Mouse (Mus musculus) hindbrain, embryonic 13.5 days (tissue): ENCODE data around the gene Krtap9-5. TPM values are rescaled to one million over a fixed set of nuclear protein-coding genes. Genes with fewer than 3 reads are reported as not detected.

Source experiments
- ATAC-seq: fragments of 200-750 bp; cut with Nextera tagmentation; 2 replicates; pipeline ENCODE4 v1.8.0; 2017; ENCODE audit warnings: moderate TSS enrichment; ENCODE audit not compliant: low FRiP score
- H3K27ac ChIP-seq: fragments of 300-500 bp; sonication (generic); 2 replicates; pipeline ENCODE4 v1.5.1; 2015; ENCODE audit warnings: inconsistent platforms, mild to moderate bottlenecking, moderate library complexity
- H3K27me3 ChIP-seq: fragments of 300-500 bp; sonication (generic); 2 replicates; pipeline ENCODE4 v1.6.1; 2015; ENCODE audit warnings: mild to moderate bottlenecking, inconsistent platforms
- H3K36me3 ChIP-seq: fragments of 300-500 bp; sonication (generic); 2 replicates; pipeline ENCODE4 v1.6.1; 2015; ENCODE audit warnings: mild to moderate bottlenecking, inconsistent platforms
- H3K4me1 ChIP-seq: fragments of 300-500 bp; sonication (generic); replicated peaks from 2 replicates; pipeline ENCODE4 v1.6.1; 2015; ENCODE audit warnings: inconsistent platforms
- H3K4me2 ChIP-seq: fragments of 300-500 bp; sonication (generic); 2 replicates; pipeline ENCODE4 v1.6.1; 2015; ENCODE audit warnings: inconsistent platforms, mild to moderate bottlenecking, moderate library complexity
- H3K4me3 ChIP-seq: fragments of 300-500 bp; sonication (generic); 2 replicates; pipeline ENCODE4 v1.5.1; 2015; ENCODE audit warnings: mild to moderate bottlenecking, inconsistent platforms
- H3K9ac ChIP-seq: fragments of 300-500 bp; sonication (generic); 2 replicates; pipeline ENCODE4 v1.6.1; 2015; ENCODE audit warnings: mild to moderate bottlenecking, inconsistent platforms
- H3K9me3 ChIP-seq: fragments of 300-500 bp; sonication (generic); 2 replicates; pipeline ENCODE4 v1.6.1; 2016; ENCODE audit warnings: inconsistent platforms
- WGBS: fragments of 180-500 bp; shearing (Covaris S2); methylation state at CpG from one replicate; pipeline ENCODE4 v1.1.7; 2015; 5-methylcytosine and 5-hydroxymethylcytosine counted together
- polyA plus RNA-seq: library from polyadenylated mRNA; unstranded; fragments of >200 nt; fragmentation: Nextera tagmentation; extraction: Ambion mirVana; gene quantifications from 2 replicates; pipeline ENCODE4 v1.2.1, GENCODE M21; 2015

The Krtap9-5 gene
- polyA plus RNA-seq, 1 experiment from 2014 or later = not detected

- Histone ChIP-seq H3K9ac (no peak overlapping the region), H3K36me3 (no peaks in the 10 kb centered on the region), H3K4me2 (no peak overlapping the region), H3K27ac (no peak overlapping the region), H3K9me3 (no peaks in the 10 kb centered on the region), H3K4me1 (peaks cover 7% of the 10 kb centered on the region), H3K27me3 (peaks cover 11% of the 10 kb centered on the region; the same call in 1 of the 2 replicates), H3K4me3 (no peak overlapping the region)
- 95% methylated on average over 3 of the region's 3 CpGs for WGBS
- no peak for ATAC-seq
Measured at GRCm38 (mm10) chr11:99988530-99988929, 40.3 kb downstream of the Krtap9-5 start.

GRCm38 (mm10) chr11:99989881-99990405, 41.7 kb downstream of the Krtap9-5 start:
- no peak for ATAC-seq
- Histone ChIP-seq H3K9ac (no peak overlapping the region), H3K4me1 (peaks cover 10% of the 10 kb centered on the region), H3K4me3 (no peak overlapping the region), H3K4me2 (no peak overlapping the region), H3K27me3 (peaks cover 15% of the 10 kb centered on the region; the same call in 1 of the 2 replicates), H3K27ac (no peak overlapping the region), H3K36me3 (no peaks in the 10 kb centered on the region), H3K9me3 (no peaks in the 10 kb centered on the region)
- 82% methylated on average over 6 of the region's 6 CpGs for WGBS

GRCm38 (mm10) chr11:99990571-99990970, 42.3 kb downstream of the Krtap9-5 start:
- Histone ChIP-seq H3K4me2 (no peak overlapping the region), H3K4me3 (no peak overlapping the region), H3K36me3 (no peaks in the 10 kb centered on the region), H3K9ac (no peak overlapping the region), H3K27me3 (peaks cover 15% of the 10 kb centered on the region; the same call in 1 of the 2 replicates), H3K9me3 (no peaks in the 10 kb centered on the region), H3K27ac (no peak overlapping the region), H3K4me1 (peaks cover 6% of the 10 kb centered on the region)
- 72% methylated on average over 3 of the region's 3 CpGs for WGBS
- ATAC-seq = no peak

GRCm38 (mm10) chr11:99993620-99994383, 45.5 kb downstream of the Krtap9-5 start, which contains the start of gene Krtap17-1:
Gene Krtap17-1 (minus strand): TSS chr11:99993994.
- no peaks in the 10 kb centered on the region for H3K36me3 ChIP-seq
- 29% methylated on average over 26 of the region's 26 CpGs for WGBS
- H3K27ac ChIP-seq = no peak within 1 kb of the TSS
- no peaks in the 10 kb centered on the region for H3K9me3 ChIP-seq
- H3K4me2 ChIP-seq = peak within 1 kb of the TSS; percentile 44
- ATAC-seq = no peak
- peak within 1 kb of the TSS; percentile 25 for H3K4me3 ChIP-seq
- peak within 1 kb of the TSS; percentile 67 for H3K9ac ChIP-seq
- peaks cover 6% of the 10 kb centered on the region for H3K4me1 ChIP-seq
- peaks cover 15% of the 10 kb centered on the region; the same call in 1 of the 2 replicates for H3K27me3 ChIP-seq

- ATAC-seq = no peak
- WGBS = 63% methylated on average over 4 of the region's 4 CpGs
- no peak overlapping the region for H3K9ac ChIP-seq
- H3K4me3 ChIP-seq = no peak overlapping the region
- H3K4me2 ChIP-seq = no peak overlapping the region
- H3K4me1 ChIP-seq = peaks cover 6% of the 10 kb centered on the region
- H3K9me3 ChIP-seq = no peaks in the 10 kb centered on the region
- H3K36me3 ChIP-seq = no peaks in the 10 kb centered on the region
- no peak overlapping the region for H3K27ac ChIP-seq
- H3K27me3 ChIP-seq = peaks cover 15% of the 10 kb centered on the region; the same call in 1 of the 2 replicates
Measured at GRCm38 (mm10) chr11:99994384-99994661, 46.0 kb downstream of the Krtap9-5 start.

DNA sequence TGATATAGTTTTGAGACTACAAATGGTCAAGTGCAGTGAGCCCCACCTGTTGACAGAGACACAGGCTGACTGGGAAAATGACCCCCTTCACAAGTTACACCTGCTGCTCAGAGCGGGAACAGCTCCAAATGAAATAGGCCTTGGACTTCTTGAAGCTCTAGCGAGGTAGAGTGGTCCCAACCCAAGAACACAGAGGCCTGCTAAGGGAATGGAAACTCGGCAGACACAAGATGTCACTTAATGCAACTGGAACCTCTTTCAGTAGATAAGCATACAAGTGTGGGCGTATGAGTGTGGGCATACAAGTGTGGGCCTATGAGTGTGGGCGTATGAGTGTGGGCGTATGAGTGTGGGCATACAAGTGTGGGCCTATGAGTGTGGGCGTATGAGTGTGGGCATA, 50.8 kb downstream of the Krtap9-5 start:
- WGBS = 96% methylated on average over 7 of the region's 7 CpGs
- no peak overlapping the region for H3K4me2 ChIP-seq
- ATAC-seq = no peak
- H3K27me3 ChIP-seq = peaks cover 4% of the 10 kb centered on the region; the same call in 1 of the 2 replicates
- no peak overlapping the region for H3K9ac ChIP-seq
- H3K4me1 ChIP-seq = no peaks in the 10 kb centered on the region
- H3K36me3 ChIP-seq = no peaks in the 10 kb centered on the region
- no peaks in the 10 kb centered on the region for H3K9me3 ChIP-seq
- H3K27ac ChIP-seq = no peak overlapping the region
- no peak overlapping the region for H3K4me3 ChIP-seq

Other genes with a start within 250 kb of the Krtap9-5 start
- not detected in 2 replicates for gene Gm14180, start 214.2 kb upstream of the Krtap9-5 start, polyA plus RNA-seq
- not detected in 2 replicates for gene Gm11595, start 175.6 kb upstream of the Krtap9-5 start, polyA plus RNA-seq
- gene Krtap4-8, start 167.8 kb upstream of the Krtap9-5 start, polyA plus RNA-seq = not detected in 2 replicates
- not detected in 2 replicates for gene Krtap4-9, start 163.3 kb upstream of the Krtap9-5 start, polyA plus RNA-seq
- not detected in 2 replicates for gene Gm11596, start 155.0 kb upstream of the Krtap9-5 start, polyA plus RNA-seq
- not detected in 2 replicates for gene Gm11569, start 149.5 kb upstream of the Krtap9-5 start, polyA plus RNA-seq
- not detected in 2 replicates for gene Gm11554, start 144.0 kb upstream of the Krtap9-5 start, polyA plus RNA-seq
- not detected in 2 replicates for gene Krtap4-13, start 138.6 kb upstream of the Krtap9-5 start, polyA plus RNA-seq
- not detected in 2 replicates for gene Gm11564, start 132.8 kb upstream of the Krtap9-5 start, polyA plus RNA-seq
- gene 2300003K06Rik, start 110.4 kb upstream of the Krtap9-5 start, polyA plus RNA-seq = not detected in 2 replicates
- not detected in 2 replicates for gene Krtap4-16, start 96.9 kb upstream of the Krtap9-5 start, polyA plus RNA-seq
- not detected in 2 replicates for gene Gm11568, start 90.6 kb upstream of the Krtap9-5 start, polyA plus RNA-seq
- not detected in 2 replicates for gene Gm11559, start 84.0 kb upstream of the Krtap9-5 start, polyA plus RNA-seq
- not detected in 2 replicates for gene Krtap9-1, start 75.1 kb upstream of the Krtap9-5 start, polyA plus RNA-seq
- gene Gm11567, start 69.3 kb upstream of the Krtap9-5 start, polyA plus RNA-seq = not detected in 2 replicates
- gene Krtap31-1, start 40.6 kb upstream of the Krtap9-5 start, polyA plus RNA-seq = not detected in 2 replicates
- not detected in 2 replicates for gene Gm11565, start 33.7 kb upstream of the Krtap9-5 start, polyA plus RNA-seq
- not detected in 2 replicates for gene Krtap31-2, start 12.2 kb upstream of the Krtap9-5 start, polyA plus RNA-seq
- gene Krtap29-1, start 30.6 kb downstream of the Krtap9-5 start, polyA plus RNA-seq = not detected in 2 replicates
- gene Krtap16-1, start 38.1 kb downstream of the Krtap9-5 start, polyA plus RNA-seq = 0.09 and 0.13 TPM in 2 replicates
- gene Krtap17-1, start 45.5 kb downstream of the Krtap9-5 start, polyA plus RNA-seq = 0.45 TPM in 1 of 2 replicates, not detected in the other
- not detected in 2 replicates for gene Krt33a, start 67.7 kb downstream of the Krtap9-5 start, polyA plus RNA-seq
- not detected in 2 replicates for gene Krt33b, start 81.4 kb downstream of the Krtap9-5 start, polyA plus RNA-seq
- gene Krt34, start 93.1 kb downstream of the Krtap9-5 start, polyA plus RNA-seq = not detected in 2 replicates
- gene Krt31, start 102.1 kb downstream of the Krtap9-5 start, polyA plus RNA-seq = not detected in 2 replicates
- gene Krt32, start 139.8 kb downstream of the Krtap9-5 start, polyA plus RNA-seq = not detected in 2 replicates
- gene Krt35, start 147.8 kb downstream of the Krtap9-5 start, polyA plus RNA-seq = not detected in 2 replicates
- not detected in 2 replicates for gene Krt36, start 157.2 kb downstream of the Krtap9-5 start, polyA plus RNA-seq
- gene Krt13, start 173.1 kb downstream of the Krtap9-5 start, polyA plus RNA-seq = 0.57 TPM in 1 of 2 replicates, not detected in the other
- gene Krt15, start 187.5 kb downstream of the Krtap9-5 start, polyA plus RNA-seq = 0.22 and 1.2 TPM in 2 replicates
- 1.00 and 1.2 TPM in 2 replicates for gene Krt19, start 200.2 kb downstream of the Krtap9-5 start, polyA plus RNA-seq
- not detected in 2 replicates for gene Krt9, start 244.8 kb downstream of the Krtap9-5 start, polyA plus RNA-seq